Comparison of ENCODE assay signal across 10 mouse cellular contexts in genomic region chr13:41345306-41345705, GRCm38 (mm10).
DNase-seq lines count a peak whose midpoint lies in the region; ATAC-seq lines count a peak whose summit lies in the region.
"Had no signal": no experiment of that assay in that cellular context is flagged by ENCODE, and none has a peak within 500 bp of the region (broad histone marks: within the 10 kb centered on the region; RNA-seq: fewer than 3 reads in every experiment).

No protein-coding gene starts in this region.

- no peaks in the 10 kb centered on the region for H3K9me3 ChIP-seq in heart, embryonic 14.5 days (ENCODE audit: control insufficient read depth, low read length)
- no peaks in the 10 kb centered on the region for H3K9me3 ChIP-seq in intestine, embryonic 14.5 days (ENCODE audit: control insufficient read depth, low read length)
- no peaks in the 10 kb centered on the region for H3K9me3 ChIP-seq in limb, embryonic 10.5 days (replicated peaks)

- H3K4me3 ChIP-seq in heart, embryonic 14.5 days (ENCODE audit: control insufficient read depth in 1 of 2, insufficient read depth in 1 of 2, low read depth in 1 of 2, low read length in 2 of 2) = no peak overlapping the region
- no peak overlapping the region for H3K4me3 ChIP-seq in intestine, embryonic 14.5 days (ENCODE audit: low read depth, low read length)
- H3K4me3 ChIP-seq in limb, embryonic 10.5 days = no peak overlapping the region

- peaks cover 38 to 66% of the 10 kb centered on the region in 2 experiments for H3K4me1 ChIP-seq in heart, embryonic 14.5 days (ENCODE audit: control insufficient read depth in 2 of 2, insufficient read depth in 2 of 2, low read length in 2 of 2)
- peaks cover 18% of the 10 kb centered on the region; the same call in 1 of the 2 replicates for H3K4me1 ChIP-seq in intestine, embryonic 14.5 days (replicated peaks; ENCODE audit: control insufficient read depth, insufficient read depth, low read length)
- H3K4me1 ChIP-seq in limb, embryonic 10.5 days = peaks cover 13% of the 10 kb centered on the region

- peak overlapping the region; percentile 74 to 83 for H3K27ac ChIP-seq in heart, embryonic 14.5 days (replicated peaks in 1 of 2; ENCODE audit: control insufficient read depth in 1 of 2, insufficient read depth in 1 of 2, low read depth in 2 of 2, low read length in 2 of 2)
- peak overlapping the region; percentile 51; the same call in 1 of the 2 replicates for H3K27ac ChIP-seq in intestine, embryonic 14.5 days (ENCODE audit: low read depth)
- H3K27ac ChIP-seq in limb, embryonic 10.5 days = no peak overlapping the region; the same call in 1 of the 2 replicates

- peak; percentile 38; the same call in 1 of the 2 replicates for ATAC-seq in heart, embryonic 14.5 days (ENCODE audit: insufficient number of reproducible peaks, insufficient read depth, low FRiP score, low read depth)
- no peak for ATAC-seq in intestine, embryonic 14.5 days (replicated peaks; ENCODE audit: low FRiP score, low TSS enrichment, low read depth)

- H3K27me3 ChIP-seq in heart, embryonic 14.5 days (ENCODE audit: control insufficient read depth, insufficient read depth, low read length) = no peaks in the 10 kb centered on the region
- no peaks in the 10 kb centered on the region for H3K27me3 ChIP-seq in intestine, embryonic 14.5 days (replicated peaks; ENCODE audit: control insufficient read depth, insufficient read depth, low read length)
- no peaks in the 10 kb centered on the region for H3K27me3 ChIP-seq in limb, embryonic 10.5 days (ENCODE audit: low read depth, poor library complexity, severe bottlenecking)

- H3K36me3 ChIP-seq in heart, embryonic 14.5 days (ENCODE audit: control insufficient read depth, insufficient read depth, low read length) = no peaks in the 10 kb centered on the region
- no peaks in the 10 kb centered on the region for H3K36me3 ChIP-seq in intestine, embryonic 14.5 days (ENCODE audit: control insufficient read depth, insufficient read depth, low read length)
- no peaks in the 10 kb centered on the region for H3K36me3 ChIP-seq in limb, embryonic 10.5 days

- H3K4me2 ChIP-seq in heart, embryonic 14.5 days (ENCODE audit: low read length) = peak overlapping the region; percentile 48
- no peak overlapping the region for H3K4me2 ChIP-seq in intestine, embryonic 14.5 days (ENCODE audit: low read length)

- 0 out of 2 replicates have a peak overlapping the region, but pooled peaks have one; percentile 6 for H3K9ac ChIP-seq in heart, embryonic 14.5 days (ENCODE audit: low read length)
- H3K9ac ChIP-seq in intestine, embryonic 14.5 days (ENCODE audit: low read length) = no peak overlapping the region

- WGBS in heart, embryonic 14.5 days = 37% methylated on average over 6 of the region's 6 CpGs
- 58% methylated on average over 6 of the region's 6 CpGs for WGBS in intestine, embryonic 14.5 days
- WGBS in limb, embryonic 10.5 days = 70% methylated on average over 6 of the region's 6 CpGs

- peak; percentile 40 for DNase-seq in kidney, adult 9 months
- DNase-seq in kidney, adult 11 months = no peak
- no peak for DNase-seq in intestine, embryonic 14.5 days (ENCODE audit: low spot score)
- peak; percentile 79 for DNase-seq in lung, postnatal 36 days
- no peak for DNase-seq in ovary, adult 18-20 months (ENCODE audit: low spot score)
- no peak for DNase-seq in urinary bladder, postnatal 4 days (ENCODE audit: low spot score in 2 of 2)
- no peak for DNase-seq in limb, embryonic 10.5 days (ENCODE audit: low spot score)
- DNase-seq: gastrocnemius, postnatal 10 days; layer of hippocampus, postnatal 36 days had no signal

Comparison
In these comparisons a context has a peak if more than half of its experiments do, and no peak if none do; other contexts are left out.
1. DNase-seq: peak in kidney, adult 9 months (single experiment) and lung, postnatal 36 days (single experiment); none in kidney, adult 11 months (single experiment), intestine, embryonic 14.5 days (single experiment), ovary, adult 18-20 months (single experiment), urinary bladder, postnatal 4 days (0 of 2) and limb, embryonic 10.5 days (single experiment).